Mouse (Mus musculus) heart, postnatal 4 days (tissue): ENCODE results near the gene Map6. TPM values are rescaled to one million over a fixed set of nuclear protein-coding genes. Genes with fewer than 3 reads are reported as not detected.

ENCODE experiments used
- DNase-seq: peaks from one replicate; pipeline ENCODE4 v3.0.0; 2021
- total RNA-seq, 2 experiments: library from RNA; stranded (reverse); gene quantifications; 2 replicates each; pipeline ENCODE4 v1.2.3; 2021

Gene Map6
- 1 to 10 TPM; 4.6 to 4.8 TPM for total RNA-seq

DNA sequence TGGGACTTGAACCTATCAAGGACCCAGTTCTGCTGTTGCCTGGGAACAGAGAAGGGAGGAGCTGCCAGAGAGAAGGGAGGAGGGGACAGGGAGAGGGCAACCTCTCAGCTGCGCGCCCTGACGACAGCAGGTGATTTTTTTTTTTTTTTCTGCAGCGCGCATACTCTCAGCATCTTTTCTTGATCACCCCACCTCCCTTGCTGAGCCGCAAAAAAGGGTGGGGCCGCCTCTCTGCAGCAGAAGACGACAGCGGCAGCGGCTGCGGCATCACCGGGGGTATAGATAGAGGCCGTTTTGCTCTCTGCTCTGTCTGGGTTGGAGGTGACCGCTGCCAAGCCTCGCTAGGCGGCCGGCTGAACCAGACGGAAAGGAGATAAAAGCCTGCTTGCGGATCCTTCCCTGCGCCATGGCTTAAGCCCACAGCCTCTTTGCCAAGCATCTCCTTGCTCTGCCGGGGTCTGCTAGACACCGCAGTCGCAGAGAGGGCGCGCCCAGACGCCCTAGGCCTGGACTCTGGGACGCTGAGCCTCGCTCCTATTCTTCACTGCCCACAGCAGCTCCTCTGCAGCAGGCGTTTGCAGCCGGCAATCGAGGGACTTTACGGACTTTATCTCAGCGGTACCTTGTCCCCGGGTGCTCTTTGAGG lies at the start of gene Map6:
Gene Map6, plus strand, starts transcription at position 197 of the 646 bp plus-strand sequence.
- DNase-seq, result no peak

DNA sequence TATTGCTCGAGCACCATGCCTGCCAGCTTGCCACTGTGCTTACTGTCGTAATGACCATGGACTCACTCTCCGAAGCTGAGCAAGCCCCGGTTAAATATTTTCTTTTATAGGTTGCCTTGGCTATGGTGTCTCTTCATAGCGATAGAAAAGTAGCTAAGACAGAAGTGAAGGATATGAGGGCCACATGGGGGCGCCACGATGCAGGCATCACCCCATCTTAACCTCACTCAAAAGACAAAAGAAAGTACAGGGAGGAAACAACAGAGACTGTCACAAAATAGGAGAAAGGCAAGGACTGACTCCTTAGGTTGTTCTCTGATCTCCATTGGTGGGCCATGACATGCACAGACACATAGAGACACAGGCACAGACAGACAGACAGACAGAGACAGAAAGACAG lies 43.0 kb upstream of the Map6 start:
- DNase-seq, result no peak

DNA sequence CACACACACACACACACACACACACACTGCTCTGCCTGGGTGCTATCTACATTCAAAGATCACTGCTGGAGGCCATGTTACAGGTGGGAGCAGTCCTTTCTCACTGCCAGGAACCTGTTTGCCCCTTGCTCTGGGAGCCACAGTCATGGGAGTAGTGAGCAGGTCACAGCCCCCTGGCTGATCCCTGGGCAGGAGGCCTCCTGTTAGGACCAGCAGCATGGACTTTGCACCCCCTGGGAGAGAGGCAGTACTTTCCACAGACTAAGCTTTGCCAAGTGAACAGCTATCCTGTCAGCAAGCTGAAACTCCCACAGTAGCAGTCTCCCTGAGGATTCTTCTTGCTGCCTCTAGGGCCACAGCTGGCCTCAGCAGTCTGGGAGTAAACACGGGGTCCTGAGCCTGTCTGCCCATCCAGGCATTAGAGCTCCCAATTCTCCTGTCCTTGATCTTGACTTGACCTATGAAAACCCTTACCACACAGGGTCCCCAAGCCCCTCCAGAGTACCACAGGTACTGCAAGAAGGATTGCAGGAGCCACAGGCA lies 42.5 kb upstream of the Map6 start:
- no peak for DNase-seq

DNA sequence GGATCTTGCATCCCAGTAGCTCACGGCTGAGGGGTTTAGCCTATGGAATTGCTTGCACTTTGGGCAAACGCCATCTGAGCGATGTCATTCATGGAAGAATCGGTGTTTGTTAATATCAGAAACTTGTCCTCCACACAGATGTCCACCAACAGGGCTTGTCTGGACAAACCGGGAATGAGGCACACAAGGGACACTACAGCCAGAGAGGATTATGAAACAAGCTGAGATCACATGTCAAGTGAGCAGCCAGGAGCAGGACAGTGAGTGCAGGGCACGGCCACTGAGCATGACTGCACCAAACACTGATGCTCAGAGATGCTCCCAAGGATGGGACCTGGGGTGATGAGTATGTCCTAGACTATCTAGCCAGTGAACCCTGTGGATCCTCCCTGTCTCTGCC lies 41.8 kb upstream of the Map6 start:
- no peak for DNase-seq

DNA sequence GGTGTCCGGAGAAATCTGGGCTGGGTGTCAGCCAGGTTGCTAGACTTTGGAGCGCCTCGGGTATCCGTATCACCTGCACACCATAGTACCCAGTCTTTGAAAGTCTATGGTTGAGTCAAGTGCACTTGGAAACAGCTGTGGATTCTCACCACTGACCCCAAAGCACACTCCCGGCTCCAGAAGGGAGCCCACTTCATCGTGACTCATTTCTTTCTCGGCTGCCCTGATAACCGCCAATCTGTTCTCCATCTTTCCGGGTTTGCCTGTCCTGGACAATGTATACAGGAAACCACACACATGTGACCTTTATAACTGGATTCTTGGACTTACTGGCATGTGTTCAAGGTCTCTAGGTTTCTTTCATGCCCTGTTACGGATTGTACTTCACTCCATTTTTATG lies 40.6 kb upstream of the Map6 start:
- no peak for DNase-seq

DNA sequence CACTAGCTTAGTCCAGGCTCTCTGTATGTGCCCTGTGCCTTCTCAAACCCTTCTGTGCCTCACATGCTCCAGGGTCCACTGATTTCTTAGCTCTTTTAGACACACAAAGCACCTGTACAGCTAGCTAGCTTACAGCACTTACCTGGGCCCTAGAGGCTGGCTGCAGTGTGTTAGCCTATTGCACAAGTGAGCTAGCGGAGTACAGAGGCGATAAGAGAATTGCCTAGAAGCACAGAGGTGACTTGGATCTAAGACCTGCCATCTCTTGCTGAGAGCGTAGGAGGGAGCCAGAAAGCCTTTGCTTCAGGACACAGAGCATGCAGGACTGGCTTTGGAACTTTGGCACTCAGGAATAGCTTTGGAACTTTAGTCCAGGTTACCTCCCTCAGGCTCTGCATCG lies 40.0 kb upstream of the Map6 start:
- no peak for DNase-seq

DNA sequence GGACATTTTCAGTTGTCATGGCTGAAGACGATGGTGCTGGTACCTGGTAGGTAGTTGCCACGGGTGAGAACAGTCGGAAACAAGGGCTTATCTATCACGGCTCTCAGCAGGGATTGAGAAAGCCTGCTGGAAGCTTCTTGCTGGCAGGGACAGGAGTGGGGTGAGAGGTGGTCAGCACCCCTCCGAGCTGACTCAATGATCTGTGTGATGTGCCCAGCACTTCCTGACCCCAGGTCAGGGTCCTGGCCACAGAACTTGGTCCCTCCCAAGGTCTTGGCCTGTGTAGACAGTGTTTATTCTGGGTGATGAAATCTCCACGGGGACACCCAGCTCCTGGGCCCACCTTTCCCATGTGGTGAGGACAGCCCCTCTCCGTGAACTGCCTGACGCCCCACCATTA lies 38.4 kb upstream of the Map6 start:
- no peak for DNase-seq

DNA sequence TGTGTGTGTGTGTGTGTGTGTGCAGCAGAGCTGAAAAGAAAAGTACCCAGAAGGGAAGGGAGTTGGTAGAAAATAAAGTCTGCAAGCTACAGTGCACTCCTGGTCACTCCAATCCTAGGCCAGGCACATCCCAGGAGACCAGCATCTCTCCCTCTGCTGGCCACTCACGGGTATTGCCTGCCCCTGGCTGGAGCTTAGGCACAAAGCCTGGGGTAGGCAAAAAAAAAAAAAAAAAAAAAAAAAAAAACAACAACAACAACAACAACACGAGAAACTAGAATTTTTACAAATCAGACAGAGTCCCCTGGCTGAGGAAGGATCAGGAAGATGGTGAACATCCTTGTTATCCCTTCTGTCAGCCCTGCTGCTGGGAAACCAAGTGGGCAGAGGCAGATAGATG lies 37.8 kb upstream of the Map6 start:
- DNase-seq, result peak; percentile 68

DNA sequence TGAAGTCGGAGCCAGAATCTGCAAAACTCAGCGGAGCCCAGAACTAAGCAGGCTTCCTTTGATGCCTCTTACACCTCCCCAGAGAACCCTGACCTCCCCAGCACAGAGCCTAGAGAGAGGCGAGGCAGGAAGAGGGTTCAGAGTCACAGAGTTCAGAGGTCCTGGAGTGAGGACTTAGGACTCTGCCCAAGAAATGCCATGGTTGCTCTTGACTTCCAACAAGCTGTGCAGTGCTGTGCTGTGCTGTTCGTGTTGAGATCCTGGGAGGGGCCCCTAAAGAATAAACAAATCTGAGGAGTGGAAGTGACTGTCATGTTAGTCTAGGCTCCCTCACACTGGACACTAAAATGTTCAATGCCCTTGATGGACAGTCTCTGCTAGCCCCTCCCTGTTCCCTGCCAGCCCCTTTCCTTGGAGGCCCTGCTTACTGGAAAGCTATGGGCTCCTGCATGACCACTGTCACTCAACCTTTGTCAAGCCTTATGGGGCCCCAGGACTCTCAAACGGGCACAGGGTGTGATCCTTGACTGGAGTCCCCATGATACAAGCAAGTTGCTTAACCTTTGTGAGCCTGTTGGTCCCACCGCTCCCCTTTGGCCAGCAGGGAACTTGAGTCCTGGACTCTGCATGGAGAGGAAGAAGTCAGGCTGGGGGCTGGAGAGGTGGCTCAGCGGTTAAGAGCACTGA lies 37.0 kb upstream of the Map6 start:
- DNase-seq, result no peak

DNA sequence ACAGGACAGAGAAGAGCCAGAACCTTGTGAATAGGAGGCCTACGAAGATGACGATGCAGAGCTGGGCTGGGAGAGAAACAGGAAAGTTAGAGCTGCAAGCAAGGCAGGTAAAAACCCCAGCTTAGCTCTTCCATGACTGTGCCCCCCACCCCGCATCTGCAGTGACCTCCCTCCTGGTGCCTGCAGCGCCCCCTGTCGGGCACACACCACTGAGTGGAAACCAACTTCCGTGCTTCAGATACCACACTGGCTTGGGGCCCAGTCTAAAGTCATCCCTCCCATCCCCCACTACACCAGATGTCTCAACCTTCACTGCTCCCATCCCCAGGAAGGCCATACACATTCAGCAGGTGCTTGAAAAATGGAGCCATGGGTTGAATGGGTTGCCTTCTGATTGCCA lies 34.7 kb upstream of the Map6 start:
- peak; percentile 28 for DNase-seq

DNA sequence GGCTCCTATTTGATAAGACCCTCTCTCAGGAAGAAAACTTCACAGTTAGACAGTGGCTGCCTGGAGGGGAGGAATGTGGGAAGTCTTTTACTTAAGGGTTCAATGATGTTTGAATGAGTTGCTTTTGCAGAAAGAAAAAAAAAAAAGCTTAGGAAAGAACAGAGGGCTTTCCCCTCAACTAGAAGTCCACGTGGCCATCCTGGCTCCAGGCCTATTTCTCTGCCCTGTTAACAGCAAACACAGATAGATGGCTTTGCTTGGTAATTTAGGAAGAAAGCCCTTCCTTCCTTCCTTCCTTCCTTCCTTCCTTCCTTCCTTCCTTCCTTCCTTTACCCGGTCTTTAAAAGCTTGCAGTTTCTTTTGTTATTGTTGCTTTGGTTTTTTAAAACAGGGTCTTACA lies 32.3 kb upstream of the Map6 start:
- DNase-seq, result no peak

DNA sequence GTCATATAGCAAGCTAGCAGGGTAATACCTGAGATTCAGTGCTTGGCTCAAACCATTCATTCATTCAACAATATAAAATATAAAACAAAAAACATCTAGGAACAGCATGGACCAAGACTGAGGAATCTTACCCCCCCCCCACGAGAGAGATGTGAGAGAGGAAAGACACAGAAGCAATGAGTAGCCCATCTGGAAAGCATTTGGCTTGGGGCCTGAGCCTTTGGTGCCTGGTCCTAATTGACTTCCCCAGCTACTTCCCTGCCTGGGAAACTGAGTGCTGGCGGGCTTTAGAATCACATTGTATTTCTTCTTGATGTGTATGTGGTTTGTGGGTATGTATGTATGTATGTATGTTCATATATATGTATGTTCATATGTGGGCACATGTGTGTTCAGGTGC lies 31.6 kb upstream of the Map6 start:
- DNase-seq, result no peak

DNA sequence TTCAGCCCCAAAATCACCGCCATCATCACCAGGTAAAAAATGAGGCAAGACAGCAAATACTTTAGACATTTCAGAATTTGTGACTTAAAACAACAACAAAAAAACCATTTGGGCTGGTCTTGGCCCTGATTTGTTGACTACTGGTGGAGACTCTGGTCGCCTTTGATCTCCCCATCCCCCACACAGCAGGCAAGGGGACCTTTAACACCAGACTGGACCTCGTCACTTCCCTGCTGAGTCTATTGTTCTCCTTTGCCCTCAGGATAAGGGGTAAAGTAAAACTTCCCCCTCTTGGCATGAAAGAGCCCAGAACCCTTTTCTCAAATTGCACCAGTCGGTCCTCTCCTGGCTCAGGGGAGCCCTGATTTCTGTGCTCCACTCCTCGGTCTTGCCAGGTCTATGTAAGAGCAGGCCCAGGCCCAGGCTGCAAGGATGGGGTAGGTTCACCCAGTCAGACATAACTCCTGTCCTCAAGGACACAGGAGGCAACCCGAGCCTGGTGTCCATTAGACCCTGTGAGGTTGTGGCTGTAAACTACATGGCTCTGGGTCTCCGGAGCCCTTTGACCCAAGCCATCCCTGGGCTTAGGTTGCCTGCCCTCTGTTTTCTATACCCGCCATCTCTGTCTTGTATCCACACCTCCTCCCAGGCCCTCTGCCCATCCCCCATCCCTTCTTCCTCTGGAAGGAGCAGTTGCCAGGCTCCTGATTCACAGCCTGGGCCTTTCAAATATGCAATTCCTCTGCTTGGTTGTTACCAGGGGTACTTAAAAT lies 30.2 kb upstream of the Map6 start:
- no peak for DNase-seq

DNA sequence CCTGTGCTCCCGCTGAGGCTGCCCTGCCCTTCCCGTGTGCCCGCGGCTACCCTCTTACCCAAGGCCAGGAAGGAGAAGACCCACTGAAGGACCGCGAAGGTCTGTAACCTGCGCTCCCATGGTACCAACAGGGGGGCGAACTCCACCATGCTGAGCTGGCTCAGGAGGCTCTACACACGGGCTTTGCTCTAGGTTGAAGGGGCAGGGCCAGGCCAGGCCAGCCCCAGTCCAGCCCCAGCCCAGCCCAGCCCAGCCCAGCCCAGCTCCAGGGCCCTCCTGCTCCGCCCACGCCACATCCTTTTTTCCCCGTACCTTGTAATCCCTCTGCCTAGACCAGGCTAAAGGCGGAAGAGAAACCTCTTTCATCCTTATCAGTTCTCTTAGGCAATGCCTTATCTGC lies 28.8 kb upstream of the Map6 start, which contains the start of gene Mogat2:
Gene Mogat2, minus strand, starts transcription at position 203 of the 400 bp plus-strand sequence.
- no peak for DNase-seq

DNA sequence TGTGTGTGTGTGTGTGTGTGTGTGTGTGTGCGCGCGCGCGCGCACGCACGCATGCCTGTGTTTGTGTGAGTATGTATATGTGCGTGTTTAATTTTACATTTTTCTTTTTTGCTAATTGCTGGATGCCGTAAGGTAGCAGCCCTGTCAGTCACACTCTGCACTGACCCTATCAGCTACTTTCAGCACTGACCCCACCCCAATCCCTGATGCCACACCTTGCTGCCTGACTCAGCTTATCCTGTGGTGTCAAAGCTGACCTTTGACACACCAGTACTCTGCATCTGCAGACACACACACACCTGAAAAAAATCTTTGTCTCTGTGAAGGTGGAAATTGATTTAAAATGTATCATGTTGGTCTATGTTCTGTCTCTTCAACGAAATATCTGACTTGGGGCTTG lies 25.1 kb upstream of the Map6 start:
- DNase-seq, result no peak

DNA sequence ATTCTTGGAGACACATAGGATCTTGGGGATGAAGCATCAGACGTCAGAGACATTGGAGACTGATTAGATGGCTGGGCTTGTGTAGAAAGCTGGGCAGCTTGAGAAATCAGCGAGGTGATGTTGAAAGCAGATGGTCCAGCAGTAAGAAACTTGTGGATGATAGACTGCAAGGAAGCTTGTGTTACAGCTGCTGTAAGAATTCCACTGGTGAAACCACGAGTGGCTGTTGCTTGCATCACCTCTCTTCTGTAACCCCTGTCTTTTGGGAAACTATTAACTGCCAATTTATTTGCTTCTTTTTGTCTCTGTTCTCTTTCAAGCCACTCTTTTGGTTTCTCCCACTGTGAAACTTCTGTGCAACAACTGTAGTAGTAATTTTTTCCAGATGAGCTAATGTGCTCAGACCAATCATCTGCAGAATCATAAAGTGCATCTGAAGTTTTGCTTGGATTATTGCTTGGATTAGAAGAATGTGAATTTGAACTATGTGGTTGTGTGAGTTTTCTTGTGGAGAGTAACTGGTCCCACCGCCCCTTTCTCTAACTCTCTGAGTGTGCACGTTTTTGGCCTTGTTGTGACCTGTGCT lies 19.0 kb upstream of the Map6 start:
- DNase-seq, result no peak

DNA sequence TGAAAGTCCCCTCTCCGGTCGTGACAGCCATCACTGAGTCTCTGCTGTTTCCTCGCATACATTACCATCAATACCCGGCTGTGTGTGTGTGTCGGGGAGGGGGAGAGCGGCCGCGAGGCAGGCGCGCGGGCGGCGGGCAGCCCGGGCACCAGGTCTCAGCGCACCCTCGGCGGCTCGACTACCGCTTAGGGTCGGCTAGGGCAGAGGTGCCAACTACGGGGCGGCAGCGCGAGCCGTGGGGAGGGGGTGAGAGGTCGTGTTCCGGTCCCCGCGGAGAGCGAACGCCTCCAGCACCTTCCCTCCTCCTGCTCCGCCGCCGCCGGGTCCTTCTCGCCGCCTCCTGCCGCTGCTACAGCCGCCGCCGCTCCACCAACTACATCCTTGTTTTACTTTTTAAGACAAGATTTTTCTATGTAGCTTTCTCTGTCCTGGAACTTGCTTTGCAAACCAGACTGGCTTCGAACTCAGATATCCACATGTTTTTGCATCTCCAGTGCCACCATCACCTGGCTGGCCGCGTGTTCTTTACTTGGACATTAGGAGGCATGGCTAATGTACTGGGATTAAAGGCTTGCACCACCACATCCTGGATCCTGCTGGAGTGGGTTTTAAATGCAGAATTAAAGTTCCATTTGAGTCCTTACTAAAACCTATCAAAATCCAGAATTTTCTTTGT lies 18.2 kb upstream of the Map6 start:
- DNase-seq, result no peak

DNA sequence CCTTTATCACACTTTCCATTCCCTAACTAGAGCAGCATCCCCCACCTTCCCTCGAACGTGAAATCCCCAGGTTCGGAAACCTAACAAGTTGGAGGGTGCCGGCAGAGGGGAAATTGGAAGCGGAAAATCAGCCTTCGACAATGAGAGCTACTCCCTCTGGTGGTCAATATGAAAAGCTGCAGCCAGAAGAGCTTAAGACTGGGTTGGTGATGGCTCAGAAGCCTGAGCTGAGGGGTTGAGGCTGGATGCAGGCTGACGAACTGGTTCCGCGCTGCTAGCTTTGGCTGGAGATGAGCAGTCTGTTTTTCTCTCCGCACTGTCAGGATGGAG lies 17.7 kb upstream of the Map6 start:
- peak; percentile 49 for DNase-seq

DNA sequence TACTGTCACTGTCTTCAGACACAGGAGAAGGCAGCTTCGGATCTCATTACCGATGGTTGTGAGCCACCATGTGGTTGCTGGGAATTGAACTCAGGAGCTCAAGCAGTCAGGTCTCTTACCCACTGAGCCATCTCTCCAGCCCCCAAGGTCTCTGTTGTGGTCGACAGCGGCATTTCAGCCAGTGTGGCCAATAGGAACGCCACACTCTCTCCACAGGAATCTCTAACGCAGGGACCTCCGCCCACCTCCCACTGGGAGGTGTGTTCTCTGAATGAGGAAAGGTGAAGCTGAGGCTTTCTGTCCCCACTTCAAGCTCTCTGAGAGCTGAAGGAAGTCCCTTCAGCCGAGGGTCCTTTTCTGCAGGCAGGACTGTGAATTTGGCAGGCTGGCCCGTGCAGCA lies 16.9 kb upstream of the Map6 start:
- DNase-seq, result no peak

DNA sequence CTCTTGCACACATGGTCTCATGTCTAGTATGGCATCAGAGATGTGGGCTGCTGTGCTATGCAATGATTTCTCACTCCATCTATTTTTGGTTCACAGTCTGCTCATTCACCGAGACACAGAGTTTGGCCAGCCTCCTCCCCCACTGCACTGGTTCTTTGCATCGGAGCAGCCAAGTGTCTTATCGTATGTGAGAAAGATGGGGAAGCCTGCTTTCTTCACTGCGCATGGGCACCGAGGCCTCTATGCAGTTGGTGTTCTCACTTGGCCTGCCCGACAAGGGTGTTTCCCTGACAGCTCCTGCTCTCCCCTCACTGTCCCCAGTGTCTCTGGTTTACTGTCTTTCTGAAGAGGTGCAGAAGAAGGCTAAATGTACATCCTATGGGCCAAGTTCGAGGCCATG lies 12.2 kb upstream of the Map6 start:
- no peak for DNase-seq

DNA sequence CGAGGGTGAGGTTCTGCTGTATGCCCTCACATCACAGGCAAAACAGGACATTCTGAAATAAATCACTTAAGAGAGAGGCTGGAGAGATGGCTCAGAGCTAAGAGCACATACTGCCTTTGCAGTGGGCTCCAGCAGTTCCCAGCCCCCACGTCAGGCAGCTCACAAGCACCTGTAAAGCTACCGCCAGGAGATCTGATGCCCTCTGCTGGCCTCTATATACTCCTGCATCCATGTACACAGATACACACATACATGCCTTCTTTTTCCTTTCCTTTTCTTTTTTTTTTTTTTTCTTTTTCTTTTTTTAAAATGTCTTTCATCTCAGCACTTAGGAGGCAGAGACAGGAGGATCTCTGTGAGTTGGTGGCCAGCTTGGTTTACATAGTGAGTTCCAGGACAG lies 5.3 kb upstream of the Map6 start:
- DNase-seq, result no peak

DNA sequence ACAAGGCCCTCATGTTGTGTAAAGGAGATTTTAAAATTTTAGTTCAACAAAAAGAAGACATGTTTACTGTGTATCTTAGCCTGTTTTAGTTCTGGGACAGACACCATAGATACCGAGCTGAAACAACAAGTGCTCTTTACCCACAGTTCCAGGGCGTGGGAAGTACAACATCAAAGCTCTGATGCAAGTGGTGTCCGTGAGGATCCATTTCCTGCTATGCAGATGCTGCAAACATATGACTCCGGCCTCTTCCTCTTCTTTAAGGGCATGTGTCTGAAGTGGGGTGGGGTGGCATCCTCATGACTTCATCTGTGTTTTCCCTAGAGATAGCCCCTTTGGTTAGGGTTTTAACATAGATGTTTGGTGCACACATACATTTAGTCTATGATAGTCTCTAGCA lies 3.7 kb upstream of the Map6 start:
- no peak for DNase-seq

DNA sequence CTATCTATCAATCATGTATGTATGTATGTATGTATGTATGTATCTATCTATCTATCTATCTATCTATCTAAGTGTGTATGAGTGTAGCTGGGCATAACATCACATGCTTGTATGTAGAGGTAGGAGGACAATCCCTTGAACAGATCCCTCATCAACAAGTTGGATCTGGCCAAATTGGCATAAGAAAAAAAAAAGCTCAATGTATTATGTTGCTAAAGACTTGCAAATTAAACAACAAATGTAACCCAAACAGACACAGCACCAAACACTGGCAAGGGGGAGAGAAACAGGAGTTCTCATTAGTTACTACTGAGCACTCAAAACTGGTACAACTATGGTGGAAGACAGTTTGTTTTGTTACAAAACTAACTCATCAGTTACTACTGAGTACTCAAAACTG lies 2.6 kb upstream of the Map6 start:
- DNase-seq, result no peak
